In the genomic region with DNA sequence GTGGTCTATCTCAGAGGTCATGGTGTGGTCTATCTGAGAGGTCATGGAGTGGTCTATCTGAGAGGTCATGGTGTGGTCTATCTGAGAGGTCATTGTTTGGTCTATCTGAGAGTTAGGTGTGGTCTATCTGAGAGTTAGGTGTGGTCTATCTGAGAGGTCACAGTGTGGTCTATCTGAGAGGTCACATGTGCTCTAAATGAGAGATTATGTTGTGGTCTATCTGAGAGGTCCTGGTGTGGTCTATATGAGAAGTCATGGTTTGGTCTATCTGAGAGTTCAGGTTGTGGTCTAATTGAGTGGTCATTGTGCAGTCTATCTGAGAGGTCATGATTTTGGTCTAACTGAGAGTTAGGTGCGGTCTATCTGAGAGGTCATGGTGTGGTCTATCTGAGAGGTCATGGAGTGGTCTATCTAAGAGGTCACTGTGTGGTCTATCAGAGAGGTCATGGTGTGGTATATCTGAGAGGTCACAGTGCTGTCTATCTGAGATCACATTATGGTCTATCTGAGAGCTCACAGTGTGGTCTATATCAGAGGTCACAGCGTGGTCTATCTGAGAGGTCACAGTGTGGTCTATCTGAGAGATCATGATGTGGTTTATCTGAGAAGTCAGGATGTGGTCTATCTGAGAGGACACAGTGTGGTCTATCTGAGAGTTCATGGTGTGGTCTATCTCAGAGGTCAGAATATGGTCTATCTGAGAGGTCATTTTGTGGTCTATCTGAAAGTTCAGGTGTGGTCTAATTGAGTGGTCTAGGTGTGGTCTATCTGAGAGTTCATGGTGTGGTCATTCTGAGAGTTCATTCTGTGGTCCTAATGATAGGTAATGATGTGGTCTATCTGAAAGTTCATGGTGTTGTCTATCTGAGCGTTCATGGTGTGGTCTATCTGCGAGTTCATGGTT, we compare ENCODE assay signal across 18 mouse cellular contexts. TPM values are rescaled to one million over a fixed set of nuclear protein-coding genes. Genes with fewer than 3 reads are reported as not detected.
DNase-seq lines count a peak whose midpoint lies in the region; ATAC-seq and TF ChIP-seq lines count a peak whose summit lies in the region.
"Not testable (repeated sequence)": the region's sequence is repeated elsewhere in the genome, so short reads cannot be mapped to it uniquely, and the experiment has no call there.
"Had no signal": no experiment of that assay in that cellular context is flagged by ENCODE, and none has a peak within 500 bp of the region (broad histone marks: within the 10 kb centered on the region; RNA-seq: fewer than 3 reads in every experiment).

No protein-coding gene starts in this region.

- WGBS in embryonic facial prominence, embryonic 12.5 days, result 79% methylated on average over 4 of the region's 4 CpGs
- 81% methylated on average over 4 of the region's 4 CpGs for WGBS in forebrain, postnatal 0 days
- WGBS in hindbrain, embryonic 12.5 days, result 77% methylated on average over 4 of the region's 4 CpGs
- WGBS in kidney, embryonic 14.5 days, result 87% methylated on average over 4 of the region's 4 CpGs
- WGBS in liver, embryonic 12.5 days (ENCODE audit: insufficient replicate concordance), result 50% methylated on average over 4 of the region's 4 CpGs
- WGBS in lung, postnatal 0 days, result 83% methylated on average over 4 of the region's 4 CpGs

- H3K36me3 ChIP-seq in embryonic facial prominence, embryonic 12.5 days; forebrain, postnatal 0 days (ENCODE audit: insufficient read depth); hindbrain, embryonic 12.5 days; kidney, embryonic 14.5 days (ENCODE audit: control insufficient read depth, insufficient read depth, low read length); liver, embryonic 12.5 days; lung, postnatal 0 days (ENCODE audit: insufficient read depth, low read length): not testable (repeated sequence)

- peak; percentile 37 for DNase-seq in forebrain, postnatal 0 days
- DNase-seq in lung, postnatal 0 days (ENCODE audit: low spot score), result not testable (repeated sequence)
- DNase-seq in naive thymus-derived CD4-positive, alpha-beta T cell, adult 2 months (ENCODE audit: low read depth), result peak; percentile 20

- H3K4me2 ChIP-seq in embryonic facial prominence, embryonic 12.5 days (replicated peaks); forebrain, postnatal 0 days (ENCODE audit: low read depth); hindbrain, embryonic 12.5 days (replicated peaks); kidney, embryonic 14.5 days (replicated peaks; ENCODE audit: low read depth, low read length); liver, embryonic 12.5 days; lung, postnatal 0 days (replicated peaks; ENCODE audit: low read depth, low read length): not testable (repeated sequence)

- not testable (repeated sequence) for H3K9ac ChIP-seq in embryonic facial prominence, embryonic 12.5 days; forebrain, postnatal 0 days; hindbrain, embryonic 12.5 days; kidney, embryonic 14.5 days (ENCODE audit: low read depth, low read length); liver, embryonic 12.5 days; lung, postnatal 0 days (replicated peaks; ENCODE audit: low read depth)

- H3K9me3 ChIP-seq in embryonic facial prominence, embryonic 12.5 days, result peaks cover 22% of the 10 kb centered on the region
- H3K9me3 ChIP-seq in forebrain, postnatal 0 days (ENCODE audit: low read length), result peaks cover 21% of the 10 kb centered on the region; the same call in 1 of the 2 replicates
- peaks cover 26% of the 10 kb centered on the region for H3K9me3 ChIP-seq in hindbrain, embryonic 12.5 days (replicated peaks)
- H3K9me3 ChIP-seq in kidney, embryonic 14.5 days (ENCODE audit: control insufficient read depth, low read length), result peaks cover 21% of the 10 kb centered on the region
- H3K9me3 ChIP-seq in liver, embryonic 12.5 days (replicated peaks), result peaks cover 14% of the 10 kb centered on the region; the same call in 1 of the 2 replicates
- H3K9me3 ChIP-seq in lung, postnatal 0 days (ENCODE audit: low read length), result not testable (repeated sequence)

- peak; percentile 59; the same call in 1 of the 2 replicates for ATAC-seq in embryonic facial prominence, embryonic 12.5 days (ENCODE audit: insufficient number of reproducible peaks, insufficient read depth, low FRiP score, low TSS enrichment)
- not testable (repeated sequence) for ATAC-seq in forebrain, postnatal 0 days
- peak; percentile 39; the same call in 1 of the 2 replicates for ATAC-seq in hindbrain, embryonic 12.5 days (ENCODE audit: low FRiP score)
- 0 out of 2 replicates have a peak, but pooled peaks have one; percentile 32 for ATAC-seq in kidney, embryonic 14.5 days (ENCODE audit: low FRiP score, low TSS enrichment)
- ATAC-seq in liver, embryonic 12.5 days, result peak; percentile 36
- ATAC-seq in lung, postnatal 0 days, result peak; percentile 46

- not testable (repeated sequence) for H3K27ac ChIP-seq in embryonic facial prominence, embryonic 12.5 days; forebrain, postnatal 0 days (ENCODE audit: low read depth, low read length); hindbrain, embryonic 12.5 days; kidney, embryonic 14.5 days (ENCODE audit: low read depth, low read length); liver, embryonic 12.5 days; lung, postnatal 0 days (ENCODE audit: low read length)

- TF ChIP-seq CTCF in forebrain, postnatal 0 days (IDR thresholded peaks at IDR 0.05; ENCODE audit: low read depth); lung, postnatal 0 days (IDR thresholded peaks at IDR 0.05): not testable (repeated sequence)

- not testable (repeated sequence) for H3K4me3 ChIP-seq in embryonic facial prominence, embryonic 12.5 days; forebrain, postnatal 0 days (ENCODE audit: low read depth, low read length); hindbrain, embryonic 12.5 days; kidney, embryonic 14.5 days (ENCODE audit: low read length); liver, embryonic 12.5 days; lung, postnatal 0 days (ENCODE audit: low read depth, low read length)

- TF ChIP-seq EP300 in lung, postnatal 0 days (IDR thresholded peaks at IDR 0.05), result not testable (repeated sequence)

- not testable (repeated sequence) for H3K4me1 ChIP-seq in embryonic facial prominence, embryonic 12.5 days; forebrain, postnatal 0 days (ENCODE audit: insufficient read depth); hindbrain, embryonic 12.5 days; kidney, embryonic 14.5 days (ENCODE audit: control insufficient read depth, insufficient read depth, low read length); liver, embryonic 12.5 days; lung, postnatal 0 days (ENCODE audit: insufficient read depth, low read depth, low read length)

- H3K27me3 ChIP-seq in embryonic facial prominence, embryonic 12.5 days; forebrain, postnatal 0 days (ENCODE audit: insufficient read depth, low read length); hindbrain, embryonic 12.5 days; kidney, embryonic 14.5 days (ENCODE audit: control insufficient read depth, insufficient read depth, low read length); liver, embryonic 12.5 days (replicated peaks); lung, postnatal 0 days (replicated peaks; ENCODE audit: insufficient read depth, low read length): not testable (repeated sequence)

RNA-seq across cellular contexts. Expression of a gene that starts 10.9 kb away (rescaled TPM):
- polyA plus RNA-seq in embryonic facial prominence, embryonic 12.5 days (2016; fragmentation: Nextera tagmentation; extraction: Ambion mirVana), result not detected in 2 replicates
- not detected in 2 replicates for total RNA-seq in forebrain, postnatal 0 days (2014; rRNA removed)
- not detected in 2 replicates for polyA plus RNA-seq in forebrain, postnatal 0 days (2015; fragmentation: Nextera tagmentation; extraction: Ambion mirVana)
- polyA plus RNA-seq in hindbrain, embryonic 12.5 days (2016; fragmentation: Nextera tagmentation; extraction: Ambion mirVana), result not detected in 2 replicates
- not detected in 2 replicates for polyA plus RNA-seq in kidney, embryonic 14.5 days (2014; fragmentation: Nextera tagmentation; extraction: Ambion mirVana)
- not detected in 2 replicates for polyA plus RNA-seq in liver, embryonic 12.5 days (2016; fragmentation: Nextera tagmentation; extraction: Ambion mirVana)
- polyA plus RNA-seq in lung, postnatal 0 days (2015; fragmentation: Nextera tagmentation; extraction: Ambion mirVana), result not detected in 2 replicates
- total RNA-seq: adrenal gland, adult 18-20 months; G1E; gastrocnemius, adult 2 months; heart, adult 18-20 months; heart, postnatal 36 days; layer of hippocampus, postnatal 25 days; left cerebral cortex, postnatal 25 days had no signal
- polyA plus RNA-seq: embryonic facial prominence, embryonic 10.5 days; forebrain, embryonic 16.5 days; G1E; large intestine, adult 2 months; midbrain, embryonic 10.5 days had no signal
